Mouse (Mus musculus) kidney, adult 11 months (tissue): ENCODE data around the gene Atp11c.
A peak's percentile ranks its signal among the peaks of the same experiment; 100 is the strongest.

Experiments
- DNase-seq: peaks from one replicate; pipeline ENCODE4 v3.0.0; 2022

Gene Atp11c

GRCm38 (mm10) chrX:60381711-60382110, 210.8 kb downstream of the Atp11c start:
- no peak for DNase-seq

DNA sequence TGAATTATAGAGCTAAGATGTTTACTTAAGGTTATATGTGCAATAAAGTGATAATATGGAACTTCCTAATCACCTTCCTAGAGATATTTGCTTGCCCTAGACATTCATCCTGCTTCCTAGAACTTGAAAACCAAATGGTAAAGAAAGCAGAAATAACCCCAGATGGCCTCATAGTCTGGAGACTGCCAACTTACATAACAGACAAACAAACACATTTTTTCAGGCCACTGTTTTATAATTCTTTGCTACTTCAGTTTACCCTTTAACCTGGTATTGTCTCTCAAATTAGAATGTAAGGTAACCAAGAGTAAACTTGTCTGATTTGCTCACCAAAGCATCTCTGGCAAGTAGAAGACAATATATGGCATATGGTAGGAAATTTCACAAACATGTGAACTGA, 212.1 kb downstream of the Atp11c start:
- DNase-seq = no peak

- no peak for DNase-seq
Observed at GRCm38 (mm10) chrX:60348741-60349140, 243.8 kb downstream of the Atp11c start.

DNA sequence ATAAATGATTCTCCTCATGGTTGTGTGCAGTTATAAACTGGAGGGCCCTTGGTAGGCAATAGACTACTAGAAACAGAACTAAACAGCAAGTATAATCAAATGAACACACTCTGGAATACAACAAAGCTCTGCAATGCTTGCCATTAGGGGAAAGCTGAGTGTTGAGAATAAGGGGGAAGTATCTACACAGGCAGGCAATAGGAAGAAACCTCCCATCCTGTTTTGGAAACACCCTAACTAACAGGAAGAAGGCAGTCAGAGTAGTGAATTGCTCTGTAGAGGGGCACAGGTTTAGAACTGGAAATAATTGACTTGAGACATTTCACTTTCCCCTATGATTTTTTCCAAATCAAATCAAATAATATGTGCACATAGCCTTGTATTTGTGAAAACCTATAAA, 247.1 kb downstream of the Atp11c start:
- no peak for DNase-seq

GRCm38 (mm10) chrX:60344991-60345390, 247.5 kb downstream of the Atp11c start:
- DNase-seq = peak; percentile 4

DNA sequence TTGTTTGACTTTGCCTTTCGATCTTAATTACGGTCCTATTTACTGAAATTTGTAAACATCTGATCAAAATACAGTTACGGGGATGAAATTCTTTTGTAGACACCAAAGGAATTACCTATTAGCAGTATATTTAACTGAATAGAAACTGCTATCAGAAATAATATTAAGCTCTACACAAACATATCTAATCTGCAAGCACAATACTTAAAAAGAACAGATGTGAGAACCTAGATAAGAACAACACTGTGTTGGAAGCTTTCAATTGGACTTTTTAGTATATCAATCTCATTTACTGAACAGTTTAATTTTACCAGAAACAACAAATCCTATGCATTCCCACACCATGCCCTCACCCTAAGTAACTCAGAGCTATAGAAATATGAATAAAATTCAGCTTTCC, 262.8 kb downstream of the Atp11c start:
- DNase-seq = no peak

- DNase-seq = no peak
Observed at GRCm38 (mm10) chrX:60321321-60321720, 271.2 kb downstream of the Atp11c start.

- DNase-seq = no peak
Observed at GRCm38 (mm10) chrX:60317661-60318060, 274.8 kb downstream of the Atp11c start.

GRCm38 (mm10) chrX:60292335-60292734, 300.2 kb downstream of the Atp11c start:
- no peak for DNase-seq

DNA sequence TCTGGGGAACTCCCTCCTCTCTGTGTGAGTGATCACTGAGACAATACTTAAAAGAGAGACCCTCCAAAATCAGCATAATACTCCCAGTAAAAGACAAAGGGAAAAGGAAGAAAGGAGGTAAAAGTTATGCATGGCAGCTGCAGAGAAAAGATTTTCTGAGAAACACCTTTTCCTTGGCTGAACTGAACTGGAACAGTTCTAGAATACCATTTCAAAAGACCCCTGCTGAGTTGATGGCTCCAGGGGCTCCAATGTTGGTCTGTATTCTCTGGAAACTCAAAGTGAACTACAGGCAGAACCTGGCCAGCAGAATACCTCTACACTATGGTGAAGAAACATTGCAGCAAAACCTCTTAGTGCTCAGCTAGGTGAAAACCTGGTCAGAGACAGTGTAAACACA, 337.2 kb downstream of the Atp11c start:
- DNase-seq = no peak

- DNase-seq = no peak
Observed at GRCm38 (mm10) chrX:60187726-60188125, 404.8 kb downstream of the Atp11c start.

GRCm38 (mm10) chrX:60182611-60183010, 409.9 kb downstream of the Atp11c start:
- DNase-seq = no peak

DNA sequence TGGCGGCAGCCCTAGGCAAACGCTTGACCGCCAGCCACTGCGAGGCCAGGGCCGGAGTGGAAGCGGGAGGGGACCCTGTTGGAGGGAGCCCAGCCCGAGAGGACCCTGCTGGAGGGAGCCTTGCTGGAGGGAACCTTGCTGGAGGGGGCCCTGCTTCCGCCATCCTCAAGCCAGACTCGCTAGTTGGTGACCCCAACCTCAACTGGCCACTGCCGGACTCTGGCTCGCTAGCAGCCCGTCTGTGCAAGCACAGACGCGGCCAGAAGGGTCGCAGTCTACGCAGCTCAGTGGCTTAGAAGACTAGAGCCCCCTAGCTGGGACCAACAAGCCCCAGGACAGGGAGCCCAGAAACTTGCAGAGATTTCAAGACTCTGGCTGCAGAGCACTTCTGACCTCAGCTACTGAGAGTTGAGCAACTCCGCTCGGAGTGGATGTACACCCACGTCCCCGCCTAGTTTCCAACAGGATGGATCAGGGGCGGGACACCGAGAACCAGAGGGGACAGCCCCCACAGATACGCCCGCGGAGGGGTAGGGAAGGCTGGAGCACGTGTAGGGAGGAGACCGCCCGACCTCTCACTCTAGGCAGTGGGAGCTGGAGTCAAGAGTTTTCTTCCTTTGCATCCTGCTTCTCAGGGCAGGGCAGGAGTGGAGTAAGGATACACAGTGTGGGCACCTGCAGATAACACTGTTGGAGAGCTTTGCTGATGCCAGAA, 413.6 kb downstream of the Atp11c start, which contains the start of gene Mcf2:
Gene Mcf2 (minus strand): TSS at position 346 of the 715 bp plus-strand sequence.
- no peak for DNase-seq

- no peak for DNase-seq
Observed at GRCm38 (mm10) chrX:60178025-60178743, 414.3 kb downstream of the Atp11c start.
